Mouse (Mus musculus): ENCODE results near the gene Gm2888.
A peak's percentile ranks its signal among the peaks of the same experiment; 100 is the strongest.
"Not testable (repeated sequence)": the region's sequence is repeated elsewhere in the genome, so short reads cannot be mapped to it uniquely, and the experiment has no call there.

Gm2888 gene

GRCm38 (mm10) chr14:3029702-3030101 is at the start of gene Gm2888:
Gene Gm2888, plus strand, starts transcription at chr14:3030002.
- not testable (repeated sequence) for DNase-seq

- peak; percentile 8 for DNase-seq
Measured at GRCm38 (mm10) chr14:3048727-3049512, 19.1 kb downstream of the Gm2888 start, which contains the start of gene Gm2897. Gene Gm2897, plus strand, starts transcription at chr14:3049285.

- not testable (repeated sequence) for DNase-seq
Measured at GRCm38 (mm10) chr14:3049513-3049800, 19.7 kb downstream of the Gm2888 start.

GRCm38 (mm10) chr14:3050087-3050486 is 20.3 kb downstream of the Gm2888 start:
- DNase-seq, result not testable (repeated sequence)
